Mouse (Mus musculus) brain, embryonic 14.5 days (tissue): Measurements from ENCODE around the gene Ltbr. TPM values are rescaled to one million over a fixed set of nuclear protein-coding genes. Genes with fewer than 3 reads are reported as not detected.
A peak's percentile ranks its signal among the peaks of the same experiment; 100 is the strongest.

Experiments used
- DNase-seq: peaks from one replicate; pipeline ENCODE4 v3.0.0-alpha.2; 2011; ENCODE audit warnings: low read depth
- CTCF ChIP-seq: fragments of 200-500 bp; IDR thresholded peaks from 2 replicates; pipeline ENCODE4 v1.5.1; 2012; ENCODE audit warnings: inconsistent platforms, mild to moderate bottlenecking, moderate library complexity, borderline replicate concordance; ENCODE audit not compliant: insufficient read depth, insufficient read length; ENCODE audit errors: extremely low read depth
- POLR2A ChIP-seq: fragments of 200-500 bp; IDR thresholded peaks from 2 replicates; pipeline ENCODE4 v1.6.1; 2012; ENCODE audit warnings: mild to moderate bottlenecking, inconsistent platforms, borderline replicate concordance; ENCODE audit not compliant: poor library complexity, insufficient read depth, insufficient read length, severe bottlenecking; ENCODE audit errors: extremely low read depth
- polyA plus RNA-seq: library from polyadenylated mRNA; depleted of rRNA; stranded (reverse); fragments of >200 nt; gene quantifications from 2 replicates; pipeline ENCODE4 v1.2.3, GENCODE M21; 2012; rRNA removed

Gene Ltbr
- polyA plus RNA-seq, result 14.2 and 20.7 TPM in 2 replicates

- peak; percentile 68 for DNase-seq
- no peak for TF ChIP-seq CTCF
- TF ChIP-seq POLR2A, result 0 out of 2 replicates have a peak, but pooled peaks have one; percentile 5
Measured at GRCm38 (mm10) chr6:125313546-125314230, at the start of gene Ltbr. Gene Ltbr (minus strand): TSS chr6:125313885.

GRCm38 (mm10) chr6:125363021-125363420, 49.3 kb upstream of the Ltbr start:
- TF ChIP-seq CTCF (no peak), POLR2A (no peak)
- DNase-seq, result no peak

- TF ChIP-seq CTCF (peak; percentile 53; the same call in 1 of the 2 replicates), POLR2A (no peak)
- DNase-seq, result peak; percentile 72
Measured at GRCm38 (mm10) chr6:125361467-125362291, 48.0 kb upstream of the Ltbr start.

GRCm38 (mm10) chr6:125360846-125361245, 47.2 kb upstream of the Ltbr start:
- no peak for DNase-seq
- TF ChIP-seq POLR2A (no peak), CTCF (no peak)

- DNase-seq, result no peak
- TF ChIP-seq POLR2A, result no peak
- TF ChIP-seq CTCF, result no peak
Measured at GRCm38 (mm10) chr6:125359999-125360398, 46.3 kb upstream of the Ltbr start.

GRCm38 (mm10) chr6:125357334-125357733, 43.6 kb upstream of the Ltbr start:
- TF ChIP-seq CTCF, result no peak
- TF ChIP-seq POLR2A, result no peak
- no peak for DNase-seq

GRCm38 (mm10) chr6:125356264-125356663, 42.6 kb upstream of the Ltbr start:
- DNase-seq, result no peak
- TF ChIP-seq POLR2A (no peak), CTCF (no peak)

- TF ChIP-seq CTCF (no peak), POLR2A (no peak)
- no peak for DNase-seq
Measured at GRCm38 (mm10) chr6:125355197-125355741, 41.6 kb upstream of the Ltbr start.

- no peak for TF ChIP-seq POLR2A
- TF ChIP-seq CTCF, result no peak
- DNase-seq, result peak; percentile 29
Measured at GRCm38 (mm10) chr6:125354352-125355151, 40.9 kb upstream of the Ltbr start.

GRCm38 (mm10) chr6:125353655-125354054, 40.0 kb upstream of the Ltbr start:
- TF ChIP-seq CTCF (no peak), POLR2A (no peak)
- no peak for DNase-seq

GRCm38 (mm10) chr6:125353221-125353620, 39.5 kb upstream of the Ltbr start:
- DNase-seq, result no peak
- TF ChIP-seq CTCF (no peak), POLR2A (no peak)

GRCm38 (mm10) chr6:125352811-125353210, 39.1 kb upstream of the Ltbr start:
- no peak for TF ChIP-seq CTCF
- no peak for DNase-seq
